Mouse (Mus musculus) ES-E14 (cell line): ENCODE data around the gene Pisd. TPM values are rescaled to one million over a fixed set of nuclear protein-coding genes. Genes with fewer than 3 reads are reported as not detected.
"Not testable (repeated sequence)": the region's sequence is repeated elsewhere in the genome, so short reads cannot be mapped to it uniquely, and the experiment has no call there.

ENCODE experiments used
- DNase-seq: peaks from one replicate; pipeline ENCODE4 v3.0.0-alpha.2; 2013; ENCODE audit warnings: low read depth, low spot score
- H3K27ac ChIP-seq: 2 replicates; pipeline ENCODE4 v1.5.1; 2012; ENCODE audit warnings: low read depth, mild to moderate bottlenecking, low read length, moderate library complexity, mixed read lengths; ENCODE audit not compliant: poor library complexity, insufficient read depth, severe bottlenecking
- H3K36me3 ChIP-seq: 2 replicates; pipeline ENCODE4 v1.6.1; 2012; ENCODE audit warnings: mild to moderate bottlenecking, low read length, moderate library complexity, mixed read lengths; ENCODE audit not compliant: control insufficient read depth, poor library complexity, insufficient read depth, severe bottlenecking
- H3K4me1 ChIP-seq, 2 experiments: fragments of 150-350 bp in 1 of 2; sonication (generic) in 1 of 2; 2 replicates each; pipeline ENCODE4 v1.6.1; 2012; ENCODE audit warnings: low read length in 2 of 2, mild to moderate bottlenecking in 1 of 2, mixed read lengths in 1 of 2; ENCODE audit not compliant: control insufficient read depth in 2 of 2, insufficient read depth in 2 of 2, poor library complexity in 1 of 2
- H3K4me3 ChIP-seq, 2 experiments: fragments of 150-350 bp in 1 of 2; sonication (generic) in 1 of 2; 2 replicates each; pipeline ENCODE4 v1.5.1; 2012; ENCODE audit warnings: low read length in 2 of 2, low read depth in 1 of 2, mild to moderate bottlenecking in 1 of 2, mixed read lengths in 1 of 2; ENCODE audit not compliant: insufficient read depth in 1 of 2, poor library complexity in 1 of 2, severe bottlenecking in 1 of 2
- H3K9ac ChIP-seq: 2 replicates; pipeline ENCODE4 v1.6.1; 2012; ENCODE audit warnings: low read depth, mild to moderate bottlenecking, low read length, mixed read lengths; ENCODE audit not compliant: poor library complexity, insufficient read depth, severe bottlenecking
- H3K9me3 ChIP-seq: fragments of 150-350 bp; sonication (generic); 2 replicates; pipeline ENCODE4 v1.6.1; 2012; ENCODE audit warnings: low read depth, mild to moderate bottlenecking, low read length; ENCODE audit not compliant: control insufficient read depth, insufficient read depth
- CHD2 ChIP-seq: IDR thresholded peaks from 2 replicates; pipeline ENCODE4 v1.6.1; 2014; ENCODE audit warnings: mild to moderate bottlenecking, low read depth, low read length, inconsistent platforms
- HCFC1 ChIP-seq: IDR thresholded peaks from 2 replicates; pipeline ENCODE4 v1.6.1; 2012; ENCODE audit warnings: low read length, inconsistent platforms, borderline replicate concordance; ENCODE audit not compliant: insufficient read depth
- MAFK ChIP-seq: IDR thresholded peaks from 2 replicates; pipeline ENCODE4 v1.6.1; 2014; ENCODE audit warnings: mild to moderate bottlenecking, low read depth, low read length, inconsistent platforms; ENCODE audit not compliant: insufficient read depth
- ZC3H11A ChIP-seq: IDR thresholded peaks from 2 replicates; pipeline ENCODE4 v1.6.1; 2012; ENCODE audit warnings: low read depth, mild to moderate bottlenecking, inconsistent platforms, low read length, borderline replicate concordance
- ZNF384 ChIP-seq: IDR thresholded peaks from 2 replicates; pipeline ENCODE4 v1.6.1; 2012; ENCODE audit warnings: low read depth, low read length, inconsistent platforms
- in situ Hi-C, 2 experiments: fragments of 600-800 bp; cut with MboI; formaldehyde crosslinking; loops; one replicate each; pipeline ENCODE4 v1.15.1; 2025; ENCODE audit warnings: low sequenced_read_pairs in 2 of 2, inconsistent platforms in 1 of 2; ENCODE audit not compliant: unreplicated experiment in 2 of 2
- total RNA-seq: library from RNA; depleted of rRNA; stranded (reverse); fragments of 300-350 nt; gene quantifications from 2 replicates; pipeline ENCODE4 v1.2.3, GENCODE M21; 2012

Pisd gene
- total RNA-seq, 1 experiment: 75.4 TPM

GRCm38 (mm10) chr5:32742149-32742548 is 43.3 kb downstream of the Pisd start:
- peaks cover 2 to 8% of the 10 kb centered on the region in 2 experiments; a peak in 2 of 4 replicates for H3K4me1 ChIP-seq
- in situ Hi-C loops: no loop called here
- no peaks in the 10 kb centered on the region for H3K9me3 ChIP-seq
- H3K36me3 ChIP-seq: peaks cover 9% of the 10 kb centered on the region; the same call in 1 of the 2 replicates
- H3K4me3 ChIP-seq: no peak overlapping the region
- no peak for DNase-seq
- TF ChIP-seq ZNF384: no peak
- no peak for TF ChIP-seq MAFK
- TF ChIP-seq CHD2: no peak
- no peak for TF ChIP-seq HCFC1
- TF ChIP-seq ZC3H11A: no peak
- 0 out of 2 replicates have a peak overlapping the region, but pooled peaks have one; percentile 2 for H3K9ac ChIP-seq
- no peak overlapping the region for H3K27ac ChIP-seq

- in situ Hi-C loops: not testable (repeated sequence)
These were observed 44.1 kb downstream of the Pisd start for GRCm38 (mm10) chr5:32741377-32741776.

GRCm38 (mm10) chr5:32740850-32741249 is 44.6 kb downstream of the Pisd start:
- H3K9me3 ChIP-seq, H3K9ac ChIP-seq, H3K27ac ChIP-seq, in situ Hi-C loops, H3K4me1 ChIP-seq, H3K36me3 ChIP-seq, DNase-seq, H3K4me3 ChIP-seq: not testable (repeated sequence)

More at GRCm38 (mm10) chr5:32741377-32741776, 44.1 kb downstream of the Pisd start:
- H3K27ac ChIP-seq, H3K9ac ChIP-seq, H3K4me1 ChIP-seq, H3K9me3 ChIP-seq, H3K36me3 ChIP-seq, H3K4me3 ChIP-seq, DNase-seq: not testable (repeated sequence)

DNA sequence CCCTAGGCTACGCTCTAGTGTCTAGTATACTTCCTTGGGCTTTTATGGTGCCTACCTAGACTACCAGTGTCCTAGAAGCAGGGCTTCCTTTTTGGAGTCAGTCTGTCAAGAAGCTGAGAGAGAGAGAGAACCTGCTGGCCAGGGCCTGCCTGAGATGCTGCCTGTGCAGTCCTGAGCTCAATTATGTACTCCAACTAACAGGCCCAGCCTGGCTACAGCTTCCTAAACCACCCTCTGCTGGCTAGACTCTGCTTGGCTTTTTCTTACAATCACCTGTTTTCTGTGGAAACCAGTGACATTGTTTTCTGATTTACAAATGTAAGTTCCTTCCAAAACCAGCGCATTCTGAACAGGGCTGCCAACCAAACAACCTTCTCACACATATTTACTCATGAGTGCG is 45.3 kb downstream of the Pisd start:
- H3K4me1 ChIP-seq: peaks cover 0 to 6% of the 10 kb centered on the region in 2 experiments; a peak in 2 of 4 replicates
- H3K9ac ChIP-seq: no peak overlapping the region
- no peak for DNase-seq
- H3K27ac ChIP-seq: no peak overlapping the region
- no peak for TF ChIP-seq MAFK
- in situ Hi-C loops: no loop called here
- peaks cover 12% of the 10 kb centered on the region for H3K36me3 ChIP-seq
- no peaks in the 10 kb centered on the region for H3K9me3 ChIP-seq
- 0 out of 4 replicates have a peak overlapping the region, but pooled peaks of 1 of the 2 experiments have one; percentile 12 for H3K4me3 ChIP-seq

- H3K4me1 ChIP-seq, H3K4me3 ChIP-seq, in situ Hi-C loops, DNase-seq, H3K9me3 ChIP-seq, H3K9ac ChIP-seq, H3K27ac ChIP-seq: not testable (repeated sequence)
- peaks cover 14% of the 10 kb centered on the region for H3K36me3 ChIP-seq
These were observed 48.7 kb downstream of the Pisd start for GRCm38 (mm10) chr5:32736770-32737169.
